In the genomic region with DNA sequence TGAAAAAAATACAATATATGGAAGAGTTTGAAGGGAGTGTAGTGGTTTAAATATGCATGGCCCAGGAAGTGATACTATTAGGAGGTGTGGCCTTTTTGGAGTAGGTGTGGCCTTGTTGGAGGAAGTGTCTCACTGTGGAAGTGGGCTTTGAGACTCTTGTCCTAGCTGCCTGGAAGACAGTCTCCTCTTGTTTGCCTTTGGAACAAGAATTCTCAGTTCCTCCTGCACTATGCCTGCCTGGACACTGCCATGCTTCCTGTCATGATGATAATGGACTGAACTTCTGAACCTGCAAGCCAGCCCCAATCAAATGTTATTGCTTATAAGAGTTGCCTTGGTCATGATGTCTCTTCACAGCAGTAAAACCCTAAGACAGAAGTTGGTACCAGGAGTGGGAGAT, we compare ENCODE assay signal across 18 mouse cellular contexts.
"Had no signal": no experiment of that assay in that cellular context is flagged by ENCODE, and none has a peak within 500 bp of the region (broad histone marks: within the 10 kb centered on the region; RNA-seq: fewer than 3 reads in every experiment).

No protein-coding gene starts in this region.

- H3K36me3 ChIP-seq: liver, embryonic 15.5 days; lung, embryonic 15.5 days; midbrain, embryonic 13.5 days; midbrain, embryonic 15.5 days; neural tube, embryonic 12.5 days; stomach, embryonic 15.5 days had no signal

- H3K4me3 ChIP-seq: liver, embryonic 15.5 days; lung, embryonic 15.5 days; megakaryocyte, embryonic 14.5 days; midbrain, embryonic 13.5 days; midbrain, embryonic 15.5 days; neural tube, embryonic 12.5 days; stomach, embryonic 15.5 days had no signal

- H3K27ac ChIP-seq: liver, embryonic 15.5 days; lung, embryonic 15.5 days; macrophage; midbrain, embryonic 13.5 days; midbrain, embryonic 15.5 days; neural tube, embryonic 12.5 days; stomach, embryonic 15.5 days; stomach, postnatal 0 days had no signal

- H3K4me1 ChIP-seq: liver, embryonic 15.5 days; lung, embryonic 15.5 days; midbrain, embryonic 13.5 days; midbrain, embryonic 15.5 days; neural tube, embryonic 12.5 days; stomach, embryonic 15.5 days had no signal

- ATAC-seq: liver, postnatal 0 days; lung, postnatal 0 days; midbrain, embryonic 13.5 days; midbrain, embryonic 15.5 days had no signal

- H3K9me3 ChIP-seq: liver, embryonic 15.5 days; lung, embryonic 15.5 days; midbrain, embryonic 13.5 days; midbrain, embryonic 15.5 days; neural tube, embryonic 12.5 days; stomach, embryonic 15.5 days had no signal

- DNase-seq: liver, postnatal 0 days; lung, adult 2 months; lung, postnatal 14 days; lung, postnatal 36 days; right cerebral cortex, postnatal 14 days; thymus, adult 18-20 months; thymus, postnatal 14 days; thymus, postnatal 36 days had no signal

- H3K27me3 ChIP-seq: liver, embryonic 15.5 days; lung, embryonic 15.5 days; megakaryocyte, embryonic 14.5 days; midbrain, embryonic 13.5 days; midbrain, embryonic 15.5 days; neural tube, embryonic 12.5 days; stomach, embryonic 15.5 days had no signal
